Mouse (Mus musculus): ENCODE results near the gene Hgd. TPM values are rescaled to one million over a fixed set of nuclear protein-coding genes. Genes with fewer than 3 reads are reported as not detected.
A peak's percentile ranks its signal among the peaks of the same experiment; 100 is the strongest.
"Not testable (repeated sequence)": the region's sequence is repeated elsewhere in the genome, so short reads cannot be mapped to it uniquely, and the experiment has no call there.

Gene Hgd
- total RNA-seq, 2 experiments from 2014 or later: not detected

GRCm38 (mm10) chr16:37617695-37618094, 37.7 kb downstream of the Hgd start:
- intact Hi-C loops (cut with DNase I): no loop called here
- peak; percentile 72 to 75 for DNase-seq (ENCODE audit: low spot score in 2 of 2)

DNA sequence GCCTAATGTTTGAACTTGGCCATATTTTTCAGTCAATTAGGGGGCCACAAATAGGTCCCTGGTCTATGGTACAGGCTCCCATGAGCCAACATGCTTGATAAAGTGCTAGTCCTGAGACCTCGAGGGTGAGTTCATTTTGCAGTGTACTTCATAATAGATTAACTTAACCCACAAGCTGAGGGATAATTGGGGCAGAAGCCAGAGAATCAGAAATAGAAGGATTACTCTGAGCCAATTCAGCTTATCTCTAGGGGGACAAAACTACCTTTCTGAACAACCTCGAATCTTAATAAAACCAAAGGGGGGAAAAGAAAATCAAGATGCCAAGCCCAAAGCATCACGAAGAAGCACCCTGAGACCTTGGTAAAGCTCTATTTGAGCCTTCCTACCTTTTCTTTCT, 42.5 kb downstream of the Hgd start:
- intact Hi-C loops (cut with DNase I): no loop called here

GRCm38 (mm10) chr16:37622919-37623318, 43.0 kb downstream of the Hgd start:
- intact Hi-C loops (cut with DNase I): no loop called here
- no peak for DNase-seq (ENCODE audit: low spot score in 2 of 2)

More for the DNA sequence above, 42.5 kb downstream of the Hgd start:
- DNase-seq (ENCODE audit: low spot score in 2 of 2): no peak

GRCm38 (mm10) chr16:37626388-37626949, 46.5 kb downstream of the Hgd start:
- intact Hi-C loops (cut with DNase I): no loop called here
- DNase-seq (ENCODE audit: low spot score in 2 of 2): no peak

DNA sequence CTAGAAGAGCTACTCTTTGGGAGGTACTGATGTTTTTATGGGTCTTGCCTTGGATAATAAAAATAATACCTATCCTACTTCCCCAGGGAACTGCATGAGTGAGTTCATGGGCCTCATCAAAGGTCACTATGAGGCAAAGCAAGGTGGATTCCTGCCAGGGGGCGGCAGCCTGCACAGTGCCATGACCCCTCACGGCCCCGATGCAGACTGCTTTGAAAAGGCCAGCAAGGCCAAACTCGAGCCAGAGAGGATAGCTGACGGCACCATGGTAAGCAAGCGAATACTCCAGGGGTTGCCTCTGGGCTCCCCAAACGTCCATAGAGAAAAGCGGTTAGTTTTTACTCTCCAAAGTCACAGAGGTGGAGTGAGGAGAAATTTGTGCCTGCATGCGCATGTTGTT, 48.4 kb downstream of the Hgd start:
- no peak for DNase-seq (ENCODE audit: low spot score in 2 of 2)
- intact Hi-C loops (cut with DNase I): no loop called here

DNA sequence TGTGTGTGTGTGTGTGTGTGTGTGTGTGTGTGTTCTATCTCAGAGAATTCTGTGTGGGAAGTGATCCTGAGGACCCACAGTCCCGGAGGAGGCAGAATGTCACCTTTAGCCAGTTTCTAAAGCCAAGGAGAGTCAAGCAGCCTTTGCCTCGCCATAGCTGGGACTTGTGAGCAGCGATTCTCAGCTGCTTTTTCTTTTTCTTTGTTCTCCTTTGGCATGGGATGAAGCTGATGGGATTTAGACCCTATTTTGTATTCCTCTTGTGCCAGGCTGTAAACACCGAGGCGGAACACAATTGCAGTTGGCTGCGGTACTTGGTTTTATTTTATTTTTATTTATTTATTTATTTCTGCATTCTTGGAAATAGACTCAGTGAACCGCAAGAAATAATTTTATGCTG, 49.1 kb downstream of the Hgd start:
- no peak for DNase-seq (ENCODE audit: low spot score in 2 of 2)

GRCm38 (mm10) chr16:37634578-37634977, 54.6 kb downstream of the Hgd start:
- intact Hi-C loops (cut with DNase I): no loop called here
- no peak for DNase-seq (ENCODE audit: low spot score in 2 of 2)

More for the DNA sequence above, 49.1 kb downstream of the Hgd start:
- intact Hi-C loops (cut with DNase I): no loop called here

- intact Hi-C loops (cut with DNase I): loop anchor here (5.0 kb wide), 1 partner anchor 98 kb away; the partner anchor contains the start of genes Gtf2e1 and Rabl3
- no peak for DNase-seq (ENCODE audit: low spot score in 2 of 2)
These were observed 55.1 kb downstream of the Hgd start for GRCm38 (mm10) chr16:37635095-37635494.

- intact Hi-C loops (cut with DNase I): loop anchor here (5.0 kb wide), 1 partner anchor 99 kb away; the partner anchor contains the start of genes Gtf2e1 and Rabl3
- DNase-seq (ENCODE audit: low spot score in 2 of 2): peak; percentile 41 to 46
These were observed 56.2 kb downstream of the Hgd start for GRCm38 (mm10) chr16:37636107-37636506.

DNA sequence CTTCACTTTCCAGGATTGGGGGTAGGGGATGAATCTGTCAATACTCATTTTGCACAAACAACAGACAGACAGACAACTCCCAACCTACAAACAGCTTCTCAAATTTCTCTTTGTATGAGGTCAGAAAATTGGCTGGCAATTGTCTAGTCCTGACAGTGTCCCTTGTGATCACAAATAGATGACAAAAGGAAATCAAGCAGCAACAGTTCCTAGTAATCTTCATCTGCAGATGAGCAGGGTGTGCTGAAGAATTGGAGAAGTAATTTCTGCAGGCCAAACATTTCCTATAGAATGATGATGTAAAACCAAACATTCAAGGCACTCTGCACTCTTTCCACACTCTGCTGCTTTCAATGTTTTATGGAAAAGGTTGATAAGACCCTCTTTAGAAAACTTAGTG, 57.8 kb downstream of the Hgd start:
- intact Hi-C loops (cut with DNase I): loop anchor here (5.0 kb wide), 1 partner anchor 101 kb away; the partner anchor contains the start of genes Gtf2e1 and Rabl3
- DNase-seq (ENCODE audit: low spot score in 2 of 2): no peak

DNA sequence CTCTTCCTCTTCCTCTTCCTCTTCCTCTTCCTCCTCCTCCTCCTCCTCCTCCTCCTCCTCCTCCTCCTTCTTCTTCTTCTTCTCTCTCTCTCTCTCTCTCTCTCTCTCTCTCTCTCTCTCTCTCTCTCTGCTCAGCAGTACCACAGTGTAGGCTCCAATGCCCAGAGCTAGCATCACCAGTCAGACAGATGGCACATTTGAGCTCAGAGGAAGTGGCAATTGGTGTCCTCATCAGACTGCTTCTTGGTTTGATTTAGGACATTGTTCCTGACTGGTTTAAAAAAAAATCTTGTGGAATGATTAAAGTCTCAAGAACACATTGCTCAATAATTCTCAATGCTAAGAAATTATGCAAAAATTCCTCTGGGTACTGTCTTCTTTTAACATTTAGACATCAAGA, 60.6 kb downstream of the Hgd start:
- intact Hi-C loops (cut with DNase I); DNase-seq (ENCODE audit: low spot score in 2 of 2): not testable (repeated sequence)

GRCm38 (mm10) chr16:37644486-37644885, 64.5 kb downstream of the Hgd start:
- intact Hi-C loops (cut with DNase I): no loop called here

GRCm38 (mm10) chr16:37645211-37645610, 65.3 kb downstream of the Hgd start:
- no peak for DNase-seq (ENCODE audit: low spot score in 2 of 2)
- intact Hi-C loops (cut with DNase I): no loop called here

More at GRCm38 (mm10) chr16:37644486-37644885, 64.5 kb downstream of the Hgd start:
- DNase-seq (ENCODE audit: low spot score in 2 of 2): no peak

DNA sequence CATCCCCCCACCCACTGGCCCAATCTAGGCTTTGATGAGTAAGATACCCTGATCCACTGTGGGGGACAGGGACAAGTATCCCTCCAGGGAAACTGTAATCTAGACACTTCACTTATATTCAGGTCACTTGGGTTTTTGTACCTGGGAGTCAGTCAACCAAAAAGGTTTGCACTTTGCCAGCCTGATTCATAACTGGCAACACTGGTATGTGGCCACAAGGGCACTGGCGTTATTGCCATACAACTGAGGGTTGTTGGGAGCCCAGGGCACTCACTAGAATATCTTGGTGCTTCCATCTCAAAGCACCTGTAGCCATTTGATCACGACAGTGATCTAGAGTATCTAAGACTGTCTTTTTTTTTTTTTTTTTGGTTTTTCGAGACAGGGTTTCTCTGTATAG, 65.8 kb downstream of the Hgd start:
- intact Hi-C loops (cut with DNase I): no loop called here
- no peak for DNase-seq (ENCODE audit: low spot score in 2 of 2)

DNA sequence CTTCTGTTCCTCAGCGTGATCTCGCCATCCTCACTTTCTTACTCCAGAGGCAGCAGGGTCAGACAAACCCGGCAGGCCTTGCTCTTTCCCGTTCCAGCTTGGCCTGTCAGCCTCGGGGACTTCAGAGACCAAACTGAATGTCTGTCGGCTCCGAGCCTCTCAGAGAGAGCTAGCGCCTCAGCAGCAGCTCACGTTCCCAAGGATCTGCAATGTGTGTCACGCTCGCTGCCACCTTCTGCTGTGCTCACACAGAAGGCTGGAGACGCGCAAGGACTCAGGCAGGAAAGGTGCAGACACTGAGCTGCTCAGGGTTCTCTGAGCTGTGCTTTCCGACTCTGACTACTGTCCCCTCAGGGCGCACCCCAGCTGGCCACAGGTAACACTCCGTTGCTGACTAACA, 67.1 kb downstream of the Hgd start:
- peak in 1 of 2 experiments; percentile 50 for DNase-seq (ENCODE audit: low spot score in 2 of 2)
- intact Hi-C loops (cut with DNase I): no loop called here

DNA sequence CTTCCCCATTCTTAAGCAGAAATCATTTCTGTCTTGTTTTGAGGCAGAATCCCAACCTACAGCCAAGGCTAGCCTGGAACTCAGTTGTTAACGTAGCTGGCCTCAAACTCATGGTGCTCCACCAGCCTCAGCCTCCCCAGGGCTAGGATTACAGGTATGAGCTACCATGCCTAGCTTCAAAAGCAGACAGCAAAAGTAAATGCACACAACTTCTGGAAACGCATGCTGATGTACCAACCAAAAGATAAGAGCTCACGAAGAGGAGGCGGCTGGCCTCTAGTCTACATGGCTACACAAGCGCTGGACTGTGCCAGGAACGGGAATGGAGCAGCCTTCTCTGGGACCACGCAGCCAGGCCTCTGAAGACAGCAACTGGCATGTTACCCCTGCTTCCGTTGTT, 68.0 kb downstream of the Hgd start:
- intact Hi-C loops (cut with DNase I): no loop called here
- DNase-seq (ENCODE audit: low spot score in 2 of 2): no peak

- intact Hi-C loops (cut with DNase I): no loop called here
These were observed 69.1 kb downstream of the Hgd start for GRCm38 (mm10) chr16:37649068-37649467.

GRCm38 (mm10) chr16:37651467-37651866, 71.5 kb downstream of the Hgd start:
- DNase-seq (ENCODE audit: low spot score in 2 of 2): no peak
- intact Hi-C loops (cut with DNase I): no loop called here

More at GRCm38 (mm10) chr16:37649068-37649467, 69.1 kb downstream of the Hgd start:
- DNase-seq (ENCODE audit: low spot score in 2 of 2): no peak

DNA sequence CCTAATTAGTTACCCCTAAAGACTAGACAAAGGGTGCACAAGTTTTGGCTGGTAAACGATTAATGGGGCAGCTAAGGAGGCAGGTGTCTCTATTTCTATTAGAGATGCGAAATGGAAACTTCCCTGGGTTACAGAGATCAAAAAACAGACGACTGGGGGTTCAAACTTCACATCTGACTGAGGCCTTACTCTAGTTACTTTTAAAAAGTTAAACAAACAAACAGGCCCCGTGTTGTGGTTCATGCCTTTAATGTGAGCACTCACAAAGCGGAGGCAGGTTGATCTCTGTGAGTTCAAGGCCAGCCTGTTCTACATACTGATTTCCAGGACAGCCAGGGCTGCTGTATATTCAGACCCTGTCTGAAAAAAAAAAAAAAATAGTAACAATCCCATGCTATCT, 72.7 kb downstream of the Hgd start:
- no peak for DNase-seq (ENCODE audit: low spot score in 2 of 2)
- intact Hi-C loops (cut with DNase I): no loop called here

- intact Hi-C loops (cut with DNase I): no loop called here
- DNase-seq (ENCODE audit: low spot score in 2 of 2): no peak
These were observed 73.1 kb downstream of the Hgd start for GRCm38 (mm10) chr16:37653058-37653457.

DNA sequence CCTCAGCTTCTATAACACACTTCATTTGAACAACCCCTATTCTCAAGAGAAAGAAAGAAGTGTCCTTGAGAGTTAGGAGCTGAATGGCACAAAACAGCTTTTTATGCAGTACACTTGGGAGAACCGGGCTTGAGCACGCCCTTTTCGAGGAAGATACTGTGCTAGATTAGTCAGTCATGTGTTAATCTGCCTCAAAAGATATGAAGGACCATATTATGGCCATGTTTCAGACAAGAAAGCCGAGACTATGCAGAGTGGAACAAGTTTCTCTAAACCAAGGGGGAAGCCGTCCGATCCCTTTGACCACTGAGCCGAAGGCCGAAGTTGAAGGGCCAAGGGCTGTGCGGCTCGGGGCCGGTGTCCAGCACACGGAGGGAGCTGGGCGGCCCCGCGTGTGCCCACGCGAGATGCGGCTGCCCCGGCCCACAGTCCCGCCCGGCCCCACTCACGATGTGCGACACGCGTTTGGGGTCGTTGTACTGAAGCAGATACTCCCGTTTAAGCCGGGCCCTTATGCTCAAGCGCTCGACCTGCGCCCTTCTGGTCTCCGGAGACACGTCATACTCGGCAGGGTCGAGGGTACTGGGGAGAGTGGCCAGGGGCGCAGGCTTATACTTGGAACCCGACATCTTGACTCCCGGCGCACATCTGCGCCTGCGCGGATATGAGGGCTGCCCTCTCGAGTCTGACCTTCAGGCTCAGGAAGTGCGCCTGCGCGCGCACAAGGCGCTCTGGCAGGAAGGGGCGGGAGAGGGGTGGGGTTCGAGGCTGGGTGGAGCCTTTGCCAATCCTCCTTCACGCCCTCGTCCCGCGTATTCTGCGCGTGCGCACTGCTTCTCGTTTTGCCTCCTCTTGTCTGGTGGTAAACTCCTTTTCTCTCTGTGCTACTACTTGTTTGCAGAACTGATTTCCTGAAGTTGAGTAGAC, 74.0 kb downstream of the Hgd start, which contains the start of gene Ndufb4:
Gene Ndufb4, minus strand, starts transcription at position 723 of the 927 bp plus-strand sequence.
- intact Hi-C loops (cut with DNase I): no loop called here
- DNase-seq (ENCODE audit: low spot score in 2 of 2): peak; percentile 95

All from left cerebral cortex, postnatal 36 days (tissue).